Mouse (Mus musculus) testis, postnatal 14 days (tissue): ENCODE results near the gene Slc6a6.

Experiments
- DNase-seq: peaks from one replicate; pipeline ENCODE4 v3.0.0; 2021; ENCODE audit warnings: low spot score

Gene Slc6a6

GRCm38 (mm10) chr6:91776543-91776942 is 92.7 kb downstream of the Slc6a6 start:
- no peak for DNase-seq

- DNase-seq: no peak
These were observed 95.4 kb downstream of the Slc6a6 start for GRCm38 (mm10) chr6:91779206-91779605.

- DNase-seq: no peak
These were observed 101.2 kb downstream of the Slc6a6 start for GRCm38 (mm10) chr6:91785018-91785417.

- no peak for DNase-seq
These were observed 104.5 kb downstream of the Slc6a6 start for GRCm38 (mm10) chr6:91788311-91788798.

GRCm38 (mm10) chr6:91795640-91796039 is 111.8 kb downstream of the Slc6a6 start:
- DNase-seq: no peak

GRCm38 (mm10) chr6:91796064-91796463 is 112.2 kb downstream of the Slc6a6 start:
- DNase-seq: no peak

- DNase-seq: no peak
These were observed 112.9 kb downstream of the Slc6a6 start for GRCm38 (mm10) chr6:91796736-91797135.

GRCm38 (mm10) chr6:91798496-91798895 is 114.6 kb downstream of the Slc6a6 start:
- DNase-seq: no peak

GRCm38 (mm10) chr6:91804177-91804576 is 120.3 kb downstream of the Slc6a6 start:
- no peak for DNase-seq

GRCm38 (mm10) chr6:91807169-91807568 is 123.3 kb downstream of the Slc6a6 start:
- no peak for DNase-seq

- DNase-seq: no peak
These were observed 124.2 kb downstream of the Slc6a6 start for GRCm38 (mm10) chr6:91808022-91808421.
